Mouse (Mus musculus): ENCODE data around the gene Hoxc11.

The Hoxc11 gene

DNA sequence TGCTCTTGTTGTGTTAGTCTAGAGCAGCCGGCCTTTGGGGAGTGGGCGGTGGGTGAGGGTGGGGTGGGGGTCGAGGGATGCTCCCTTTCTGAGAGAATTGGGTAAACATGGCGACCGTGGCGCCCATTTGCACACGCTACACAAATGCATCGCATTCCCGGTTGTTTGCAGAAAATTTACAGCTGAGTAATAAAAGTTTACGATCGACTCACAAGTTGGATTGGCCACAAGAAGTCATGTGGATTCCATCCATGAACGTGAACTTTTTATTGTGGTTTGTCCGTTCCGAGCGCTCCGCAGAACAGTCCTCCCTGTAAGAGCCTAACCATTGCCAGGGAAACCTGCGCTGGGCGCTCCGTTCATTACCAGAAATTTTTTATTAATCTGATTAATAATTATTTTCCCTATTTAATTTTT lies 43.7 kb downstream of the Hoxc11 start, which contains the start of gene Hoxc6:
TSS of gene Hoxc6 (plus strand) at position 319 of the 417 bp plus-strand sequence.
- H3K36me3 ChIP-seq (ENCODE audit: insufficient read depth, low read length) = no peaks in the 10 kb centered on the region
- peaks cover 98% of the 10 kb centered on the region for H3K27me3 ChIP-seq (ENCODE audit: insufficient read depth, low read length)
- H3K9me3 ChIP-seq (ENCODE audit: low read length) = no peaks in the 10 kb centered on the region
- peaks cover 45% of the 10 kb centered on the region for H3K4me1 ChIP-seq (replicated peaks; ENCODE audit: low read depth, low read length)
- no peak for TF ChIP-seq CTCF (conservative IDR thresholded peaks at IDR 0.05; ENCODE audit: low read length)
- no peak for TF ChIP-seq POU5F1 (IDR thresholded peaks at IDR 0.05; ENCODE audit: borderline replicate concordance, low read length)
- no peak for TF ChIP-seq NANOG (IDR thresholded peaks at IDR 0.05; ENCODE audit: borderline replicate concordance, low read length)
- H3K4me3 ChIP-seq (replicated peaks; ENCODE audit: low read length) = peak within 1 kb of the TSS; percentile 63

DNA sequence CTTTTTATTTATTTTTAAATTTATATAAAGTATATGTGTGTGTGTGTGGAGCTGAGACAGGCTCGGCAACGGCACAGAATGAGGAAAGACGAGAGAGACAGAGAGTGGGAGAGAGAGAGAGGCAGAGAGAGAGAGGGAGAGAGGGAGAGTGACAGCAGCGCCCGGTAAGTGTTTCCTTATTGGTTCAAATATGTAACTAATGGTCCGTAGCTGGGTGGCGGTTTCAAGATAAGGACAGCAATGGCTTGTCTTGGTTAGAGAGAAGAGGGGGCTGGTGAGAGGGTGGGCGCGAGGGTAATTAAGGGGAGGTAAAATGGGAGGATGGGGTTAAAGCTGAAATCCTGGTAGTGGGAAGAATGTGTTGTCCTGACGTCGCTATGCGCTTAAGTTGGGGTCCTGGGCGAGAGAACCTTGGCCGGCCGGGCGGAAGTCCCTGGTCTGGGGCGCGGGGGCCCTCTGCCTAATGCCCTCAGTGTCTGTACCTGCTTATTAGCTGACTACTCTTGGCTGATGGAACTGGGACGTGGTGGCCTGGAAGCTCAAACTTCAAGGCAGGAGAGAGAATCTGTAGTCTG lies 44.5 kb downstream of the Hoxc11 start:
- Histone ChIP-seq H3K4me3 (replicated peaks; ENCODE audit: low read length) (peak overlapping the region; percentile 63), H3K36me3 (ENCODE audit: insufficient read depth, low read length) (no peaks in the 10 kb centered on the region), H3K4me1 (replicated peaks; ENCODE audit: low read depth, low read length) (peaks cover 47% of the 10 kb centered on the region), H3K27me3 (ENCODE audit: insufficient read depth, low read length) (peaks cover 97% of the 10 kb centered on the region), H3K9me3 (ENCODE audit: low read length) (no peaks in the 10 kb centered on the region)
- TF ChIP-seq NANOG (IDR thresholded peaks at IDR 0.05; ENCODE audit: borderline replicate concordance, low read length) (no peak), CTCF (conservative IDR thresholded peaks at IDR 0.05; ENCODE audit: low read length) (no peak), POU5F1 (IDR thresholded peaks at IDR 0.05; ENCODE audit: borderline replicate concordance, low read length) (no peak)

DNA sequence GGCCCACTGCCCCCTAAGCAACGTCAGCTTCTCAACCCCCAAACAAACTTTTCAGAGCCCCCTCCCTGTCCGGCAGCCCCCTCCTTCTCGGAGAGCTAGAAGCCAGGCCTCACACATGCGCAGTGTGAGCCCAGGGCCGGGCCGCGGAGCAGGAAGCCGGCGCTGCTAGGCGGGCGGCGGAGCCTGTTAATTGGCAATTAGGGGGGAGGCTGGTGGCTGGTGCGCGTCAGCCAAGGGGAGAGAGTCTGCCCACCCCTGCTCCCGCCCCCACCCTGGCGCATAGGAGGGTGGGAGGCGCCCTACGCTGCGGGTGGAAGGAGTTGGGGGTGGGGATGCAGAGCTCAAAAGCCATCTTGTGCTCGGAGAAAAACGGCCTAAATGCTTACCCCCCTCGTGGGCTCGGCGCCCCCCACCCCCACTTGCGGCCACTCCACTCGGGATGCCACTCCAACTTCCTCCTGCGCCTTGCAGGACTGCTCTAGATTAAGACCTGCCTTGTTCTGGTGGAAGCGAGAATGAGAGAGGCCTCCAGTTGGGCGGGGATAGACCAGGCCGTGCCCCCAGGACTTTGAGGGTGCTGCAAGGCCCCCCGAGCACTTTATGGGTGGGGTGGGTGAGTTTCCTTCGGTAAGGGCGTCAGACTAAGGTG lies 45.1 kb downstream of the Hoxc11 start:
- peak overlapping the region; percentile 63 for H3K4me3 ChIP-seq (replicated peaks; ENCODE audit: low read length)
- TF ChIP-seq NANOG (IDR thresholded peaks at IDR 0.05; ENCODE audit: borderline replicate concordance, low read length) (no peak), POU5F1 (IDR thresholded peaks at IDR 0.05; ENCODE audit: borderline replicate concordance, low read length) (no peak), CTCF (conservative IDR thresholded peaks at IDR 0.05; ENCODE audit: low read length) (no peak)
- H3K36me3 ChIP-seq (ENCODE audit: insufficient read depth, low read length) = no peaks in the 10 kb centered on the region
- H3K27me3 ChIP-seq (ENCODE audit: insufficient read depth, low read length) = peaks cover 97% of the 10 kb centered on the region
- H3K4me1 ChIP-seq (replicated peaks; ENCODE audit: low read depth, low read length) = peaks cover 47% of the 10 kb centered on the region
- H3K9me3 ChIP-seq (ENCODE audit: low read length) = no peaks in the 10 kb centered on the region

DNA sequence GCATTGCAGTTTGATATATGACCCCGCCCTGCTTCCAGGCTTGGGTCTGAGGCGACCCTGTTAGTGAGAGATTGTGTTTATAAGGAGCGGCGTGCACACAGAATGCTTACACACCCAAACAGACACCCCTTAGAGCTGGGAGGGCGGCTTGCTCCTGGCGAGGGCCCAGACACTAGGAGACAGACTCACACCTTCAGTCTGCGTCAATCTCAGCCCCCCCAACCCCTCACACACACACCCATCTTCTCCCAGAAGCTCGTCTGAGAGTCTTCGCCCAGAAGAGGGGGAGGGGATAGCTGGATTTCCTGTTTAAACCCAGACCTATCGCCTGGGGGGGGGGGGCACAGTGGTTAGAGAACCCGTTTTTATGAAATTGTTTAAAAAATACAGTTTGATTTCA lies 45.7 kb downstream of the Hoxc11 start:
- Histone ChIP-seq H3K4me3 (replicated peaks; ENCODE audit: low read length) (peak overlapping the region; percentile 63; the same call in 1 of the 2 replicates), H3K36me3 (ENCODE audit: insufficient read depth, low read length) (no peaks in the 10 kb centered on the region), H3K27me3 (ENCODE audit: insufficient read depth, low read length) (peaks cover 97% of the 10 kb centered on the region), H3K4me1 (replicated peaks; ENCODE audit: low read depth, low read length) (peaks cover 47% of the 10 kb centered on the region), H3K9me3 (ENCODE audit: low read length) (no peaks in the 10 kb centered on the region)
- TF ChIP-seq CTCF (conservative IDR thresholded peaks at IDR 0.05; ENCODE audit: low read length) (no peak), POU5F1 (IDR thresholded peaks at IDR 0.05; ENCODE audit: borderline replicate concordance, low read length) (no peak), NANOG (IDR thresholded peaks at IDR 0.05; ENCODE audit: borderline replicate concordance, low read length) (no peak)

DNA sequence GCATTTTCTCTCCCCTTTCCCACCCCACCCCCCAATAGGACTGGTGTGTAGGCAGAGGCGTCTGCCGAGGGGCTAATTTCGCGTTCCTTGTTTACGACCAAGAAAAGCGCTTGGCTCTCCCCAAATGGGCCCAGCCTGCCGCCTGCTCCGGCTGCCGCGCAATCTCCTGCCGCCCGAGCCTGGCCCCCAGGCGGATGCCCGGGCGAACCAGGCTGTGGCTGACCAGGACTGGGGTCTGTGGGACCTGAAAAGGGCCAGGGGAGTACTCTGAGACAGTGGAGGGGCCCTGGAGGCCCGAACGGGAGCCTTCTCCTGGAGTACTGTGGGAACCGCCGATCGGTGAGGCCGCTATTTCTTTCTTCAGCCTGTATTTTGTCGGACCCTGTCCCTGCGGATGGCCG lies 46.3 kb downstream of the Hoxc11 start:
- TF ChIP-seq POU5F1 (IDR thresholded peaks at IDR 0.05; ENCODE audit: borderline replicate concordance, low read length) = no peak
- no peak for TF ChIP-seq CTCF (conservative IDR thresholded peaks at IDR 0.05; ENCODE audit: low read length)
- TF ChIP-seq NANOG (IDR thresholded peaks at IDR 0.05; ENCODE audit: borderline replicate concordance, low read length) = no peak
- Histone ChIP-seq H3K36me3 (ENCODE audit: insufficient read depth, low read length) (no peaks in the 10 kb centered on the region), H3K9me3 (ENCODE audit: low read length) (no peaks in the 10 kb centered on the region), H3K4me3 (replicated peaks; ENCODE audit: low read length) (peak overlapping the region; percentile 63), H3K27me3 (ENCODE audit: insufficient read depth, low read length) (peaks cover 97% of the 10 kb centered on the region), H3K4me1 (replicated peaks; ENCODE audit: low read depth, low read length) (peaks cover 51% of the 10 kb centered on the region)

DNA sequence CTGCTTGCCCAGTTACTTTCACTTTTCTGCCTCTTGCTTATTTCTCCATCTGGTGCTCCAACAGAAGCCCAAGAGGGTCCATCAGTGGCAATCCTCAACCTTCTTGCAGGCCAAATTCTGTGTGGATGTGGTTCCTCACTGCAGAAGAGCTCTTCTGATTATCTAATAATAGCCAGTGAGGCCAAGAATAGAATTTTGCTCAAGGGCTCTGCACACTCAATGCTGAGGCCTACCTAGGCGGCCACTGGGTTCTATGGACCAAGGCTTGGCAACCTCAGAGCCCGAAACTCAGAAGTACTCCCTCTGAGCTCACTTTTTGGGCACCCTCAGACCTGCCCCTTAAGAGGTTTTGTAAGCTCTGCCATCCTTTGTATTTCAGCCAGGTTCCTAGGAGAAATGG lies 47.1 kb downstream of the Hoxc11 start:
- Histone ChIP-seq H3K36me3 (ENCODE audit: insufficient read depth, low read length) (no peaks in the 10 kb centered on the region), H3K4me1 (replicated peaks; ENCODE audit: low read depth, low read length) (peaks cover 50% of the 10 kb centered on the region), H3K4me3 (replicated peaks; ENCODE audit: low read length) (no peak overlapping the region), H3K27me3 (ENCODE audit: insufficient read depth, low read length) (peaks cover 97% of the 10 kb centered on the region), H3K9me3 (ENCODE audit: low read length) (no peaks in the 10 kb centered on the region)
- TF ChIP-seq NANOG (IDR thresholded peaks at IDR 0.05; ENCODE audit: borderline replicate concordance, low read length) (no peak), POU5F1 (IDR thresholded peaks at IDR 0.05; ENCODE audit: borderline replicate concordance, low read length) (no peak), CTCF (conservative IDR thresholded peaks at IDR 0.05; ENCODE audit: low read length) (no peak)

DNA sequence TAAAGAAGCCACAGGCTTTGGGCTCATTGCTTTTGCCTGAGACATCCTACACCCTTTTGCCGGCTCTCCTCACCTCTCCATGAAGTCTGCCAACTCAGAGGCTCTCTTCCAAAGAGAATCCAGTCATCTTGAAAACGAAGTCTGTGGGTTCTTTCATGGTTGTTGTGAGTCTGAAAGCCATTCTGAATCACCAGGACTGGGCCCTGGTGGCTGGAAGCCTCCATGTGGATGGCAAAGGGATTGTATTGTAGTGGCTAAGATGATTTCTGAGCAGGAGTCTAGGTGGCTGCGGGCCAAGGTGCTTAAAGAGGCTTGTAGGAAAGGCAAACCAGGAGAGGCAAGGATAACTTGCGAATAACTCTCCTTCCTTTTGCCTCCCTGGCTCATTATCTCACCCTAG lies 47.9 kb downstream of the Hoxc11 start:
- Histone ChIP-seq H3K4me1 (replicated peaks; ENCODE audit: low read depth, low read length) (peaks cover 56% of the 10 kb centered on the region), H3K9me3 (ENCODE audit: low read length) (no peaks in the 10 kb centered on the region), H3K27me3 (ENCODE audit: insufficient read depth, low read length) (peaks cover 98% of the 10 kb centered on the region), H3K36me3 (ENCODE audit: insufficient read depth, low read length) (no peaks in the 10 kb centered on the region), H3K4me3 (replicated peaks; ENCODE audit: low read length) (no peak overlapping the region)
- no peak for TF ChIP-seq POU5F1 (IDR thresholded peaks at IDR 0.05; ENCODE audit: borderline replicate concordance, low read length)
- no peak for TF ChIP-seq CTCF (conservative IDR thresholded peaks at IDR 0.05; ENCODE audit: low read length)
- TF ChIP-seq NANOG (IDR thresholded peaks at IDR 0.05; ENCODE audit: borderline replicate concordance, low read length) = no peak

DNA sequence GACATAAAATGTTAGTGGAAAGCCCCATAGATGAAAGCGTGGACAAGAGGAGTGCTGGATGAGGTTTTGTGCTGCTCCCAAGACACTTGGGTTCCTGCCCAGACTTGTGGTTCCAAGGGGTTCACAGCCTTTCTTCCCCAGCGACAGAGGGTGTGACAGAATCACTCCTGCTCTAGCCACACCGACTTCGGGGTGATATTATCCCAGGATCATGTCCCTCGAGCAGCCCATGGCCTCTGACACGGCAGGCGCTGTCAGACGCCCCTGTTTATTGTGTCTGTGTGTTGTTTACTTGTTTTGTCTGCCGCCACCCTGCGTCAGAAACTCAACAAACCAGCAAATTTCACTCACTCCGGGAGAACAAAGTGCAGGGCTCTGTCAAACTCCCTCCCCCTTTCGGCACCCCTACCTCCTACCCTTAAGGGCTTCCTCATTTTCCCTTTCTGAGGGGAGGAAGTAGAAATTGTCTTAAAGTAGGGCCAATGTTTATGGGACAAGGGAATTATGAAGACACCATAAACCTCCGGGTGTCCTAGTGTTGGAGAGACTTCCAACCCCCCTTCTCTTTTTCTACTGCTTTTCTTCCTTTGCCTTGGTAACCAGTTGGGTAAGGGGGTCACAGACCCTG lies 48.7 kb downstream of the Hoxc11 start:
- Histone ChIP-seq H3K9me3 (ENCODE audit: low read length) (no peaks in the 10 kb centered on the region), H3K27me3 (ENCODE audit: insufficient read depth, low read length) (peaks cover 98% of the 10 kb centered on the region)

More for the DNA sequence above, 48.7 kb downstream of the Hoxc11 start:
- H3K36me3 ChIP-seq (ENCODE audit: insufficient read depth, low read length) = no peaks in the 10 kb centered on the region
- TF ChIP-seq NANOG (IDR thresholded peaks at IDR 0.05; ENCODE audit: borderline replicate concordance, low read length) (no peak), CTCF (conservative IDR thresholded peaks at IDR 0.05; ENCODE audit: low read length) (no peak), POU5F1 (IDR thresholded peaks at IDR 0.05; ENCODE audit: borderline replicate concordance, low read length) (no peak)
- H3K4me1 ChIP-seq (replicated peaks; ENCODE audit: low read depth, low read length) = peaks cover 53% of the 10 kb centered on the region
- H3K4me3 ChIP-seq (replicated peaks; ENCODE audit: low read length) = no peak overlapping the region

Measured in E14TG2a.4 (cell line).